Mouse (Mus musculus): Measurements from ENCODE around the gene Papola. TPM values are rescaled to one million over a fixed set of nuclear protein-coding genes. Genes with fewer than 3 reads are reported as not detected.

The Papola gene
- polyA plus RNA-seq, 1 experiment from 2014 or later, result 151 TPM

DNA sequence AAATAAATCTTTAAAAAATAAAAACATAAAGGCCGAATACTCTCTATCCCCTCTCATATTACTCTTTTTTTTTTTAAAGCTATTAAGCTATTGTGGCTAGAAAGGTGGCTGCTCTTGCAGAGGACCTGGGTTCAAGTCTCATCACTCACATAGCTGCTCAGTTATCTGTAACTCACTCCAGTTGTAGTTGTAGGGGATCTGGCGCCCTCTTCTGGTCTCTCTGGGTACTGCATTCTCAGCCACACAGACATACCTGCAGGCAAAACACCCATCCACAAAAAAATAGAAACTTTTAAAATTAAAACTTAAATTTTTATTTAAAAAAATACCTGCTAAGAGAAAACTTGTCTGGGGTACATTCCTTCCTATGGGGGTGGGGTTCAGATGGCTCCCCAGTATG lies 88.8 kb downstream of the Papola start:
- Histone ChIP-seq H3K9me3 (no peaks in the 10 kb centered on the region), H3K27ac (replicated peaks) (no peak overlapping the region), H3K4me2 (no peak overlapping the region), H3K9ac (no peak overlapping the region), H3K4me1 (replicated peaks) (peaks cover 20% of the 10 kb centered on the region), H3K4me3 (no peak overlapping the region), H3K36me3 (no peaks in the 10 kb centered on the region), H3K27me3 (0 out of 2 replicates have a peak, but pooled peaks cover 12% of the 10 kb centered on the region)
- 53% methylated on average over 2 of the region's 2 CpGs for WGBS
- ATAC-seq (ENCODE audit: low FRiP score, low read depth), result no peak

DNA sequence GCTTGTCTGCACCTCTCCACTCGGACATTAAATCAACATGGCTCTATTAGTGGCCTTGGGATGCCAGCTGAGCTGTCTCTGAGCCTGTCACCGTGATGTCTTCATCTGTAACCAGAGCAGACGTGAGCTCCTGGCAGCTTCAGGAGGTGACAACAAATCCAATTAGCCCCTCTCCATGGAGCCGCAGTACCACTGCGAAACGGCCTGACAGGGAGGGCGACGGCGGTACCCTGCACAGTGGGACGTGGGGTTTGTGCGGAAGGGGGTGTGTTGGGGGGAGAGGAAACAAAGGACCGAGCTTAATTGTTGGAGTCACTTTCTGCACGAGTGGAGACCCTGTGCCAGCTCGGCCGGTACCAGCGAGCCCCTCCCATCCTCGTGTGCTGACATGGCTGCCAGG lies 90.6 kb downstream of the Papola start:
- Histone ChIP-seq H3K9me3 (no peaks in the 10 kb centered on the region), H3K36me3 (no peaks in the 10 kb centered on the region), H3K9ac (no peak overlapping the region), H3K27ac (replicated peaks) (no peak overlapping the region), H3K4me3 (no peak overlapping the region), H3K4me1 (replicated peaks) (peaks cover 20% of the 10 kb centered on the region), H3K27me3 (0 out of 2 replicates have a peak, but pooled peaks cover 8% of the 10 kb centered on the region), H3K4me2 (peak overlapping the region; percentile 31; the same call in 1 of the 2 replicates)
- WGBS, result 8% methylated on average over 17 of the region's 17 CpGs
- peak; percentile 87 for ATAC-seq (ENCODE audit: low FRiP score, low read depth)

DNA sequence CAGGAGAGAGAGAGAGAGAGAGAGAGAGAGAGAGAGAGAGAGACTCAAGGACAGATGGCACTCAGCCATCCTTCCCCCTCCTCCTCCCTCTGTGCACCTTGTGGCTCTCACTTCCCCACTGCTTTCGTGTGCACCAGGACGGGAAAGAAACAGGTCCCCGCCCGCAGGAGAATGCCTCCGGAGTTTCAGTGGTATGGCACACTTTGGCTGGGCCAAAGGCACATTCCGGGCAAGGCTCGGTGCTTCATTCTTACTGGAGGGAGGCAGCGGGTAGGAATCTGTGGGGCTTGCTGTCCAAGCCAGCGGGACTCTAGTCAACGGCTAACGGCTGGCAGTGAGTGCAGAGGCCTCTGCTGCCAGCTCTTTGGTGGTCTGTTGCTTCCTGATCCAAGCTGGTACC lies 92.0 kb downstream of the Papola start:
- no peaks in the 10 kb centered on the region for H3K9me3 ChIP-seq
- ATAC-seq (ENCODE audit: low FRiP score, low read depth), result no peak
- H3K4me3 ChIP-seq, result no peak overlapping the region
- no peaks in the 10 kb centered on the region for H3K36me3 ChIP-seq
- WGBS, result 60% methylated on average over 11 of the region's 11 CpGs
- H3K4me2 ChIP-seq, result no peak overlapping the region
- H3K27ac ChIP-seq (replicated peaks), result peak overlapping the region; percentile 27
- H3K27me3 ChIP-seq, result no peaks in the 10 kb centered on the region
- H3K9ac ChIP-seq, result no peak overlapping the region
- peaks cover 20% of the 10 kb centered on the region for H3K4me1 ChIP-seq (replicated peaks)

DNA sequence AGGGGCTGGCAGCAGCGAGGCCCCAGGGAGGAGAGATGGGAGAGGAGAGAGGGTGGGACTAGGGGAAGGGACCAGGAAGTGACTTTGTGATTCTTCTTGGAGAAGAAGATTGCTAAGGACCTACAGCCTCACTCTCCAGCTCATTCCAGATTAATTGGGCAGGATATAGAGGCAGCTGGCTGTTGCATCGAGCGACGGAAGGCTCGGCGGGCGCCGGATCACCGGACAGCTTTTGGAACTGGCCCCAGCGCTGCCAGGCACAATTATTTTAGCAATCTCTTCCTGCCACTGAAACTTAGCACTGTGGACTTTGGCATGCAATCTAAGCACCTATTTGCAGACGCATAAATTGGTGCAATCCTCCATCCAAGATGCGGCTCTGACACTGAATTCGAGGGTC lies 92.4 kb downstream of the Papola start:
- H3K4me2 ChIP-seq, result no peak overlapping the region
- peak overlapping the region; percentile 27; the same call in 1 of the 2 replicates for H3K27ac ChIP-seq (replicated peaks)
- no peaks in the 10 kb centered on the region for H3K36me3 ChIP-seq
- H3K9me3 ChIP-seq, result no peaks in the 10 kb centered on the region
- peaks cover 20% of the 10 kb centered on the region for H3K4me1 ChIP-seq (replicated peaks)
- H3K9ac ChIP-seq, result no peak overlapping the region
- WGBS, result 76% methylated on average over 13 of the region's 13 CpGs
- no peak overlapping the region for H3K4me3 ChIP-seq
- no peaks in the 10 kb centered on the region for H3K27me3 ChIP-seq
- ATAC-seq (ENCODE audit: low FRiP score, low read depth), result no peak

DNA sequence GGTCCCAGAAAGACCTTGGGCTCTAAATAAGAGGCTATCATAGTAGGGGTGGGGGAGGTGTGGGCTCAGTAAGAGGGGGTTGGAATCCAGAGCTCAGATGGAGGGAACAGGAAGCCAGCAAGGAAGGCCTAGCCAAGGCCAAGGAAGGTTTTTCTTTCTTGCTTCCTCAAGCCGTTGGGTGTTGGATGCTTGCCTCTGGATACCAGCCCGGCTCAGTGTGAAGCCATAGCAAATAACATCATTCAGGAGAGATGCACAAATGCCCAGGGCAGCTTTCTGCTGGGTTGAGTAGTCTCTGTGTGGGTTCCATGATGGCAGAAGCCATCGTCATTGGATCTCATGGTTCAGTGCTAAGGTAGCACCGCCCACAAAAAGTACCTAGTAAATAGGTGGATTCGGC lies 94.3 kb downstream of the Papola start:
- H3K4me3 ChIP-seq, result no peak overlapping the region
- no peak overlapping the region for H3K9ac ChIP-seq
- no peak for ATAC-seq (ENCODE audit: low FRiP score, low read depth)
- no peak overlapping the region for H3K27ac ChIP-seq (replicated peaks)
- WGBS, result 94% methylated on average over 5 of the region's 5 CpGs
- H3K4me2 ChIP-seq, result no peak overlapping the region
- no peaks in the 10 kb centered on the region for H3K27me3 ChIP-seq
- peaks cover 20% of the 10 kb centered on the region for H3K4me1 ChIP-seq (replicated peaks)
- no peaks in the 10 kb centered on the region for H3K36me3 ChIP-seq
- no peaks in the 10 kb centered on the region for H3K9me3 ChIP-seq

DNA sequence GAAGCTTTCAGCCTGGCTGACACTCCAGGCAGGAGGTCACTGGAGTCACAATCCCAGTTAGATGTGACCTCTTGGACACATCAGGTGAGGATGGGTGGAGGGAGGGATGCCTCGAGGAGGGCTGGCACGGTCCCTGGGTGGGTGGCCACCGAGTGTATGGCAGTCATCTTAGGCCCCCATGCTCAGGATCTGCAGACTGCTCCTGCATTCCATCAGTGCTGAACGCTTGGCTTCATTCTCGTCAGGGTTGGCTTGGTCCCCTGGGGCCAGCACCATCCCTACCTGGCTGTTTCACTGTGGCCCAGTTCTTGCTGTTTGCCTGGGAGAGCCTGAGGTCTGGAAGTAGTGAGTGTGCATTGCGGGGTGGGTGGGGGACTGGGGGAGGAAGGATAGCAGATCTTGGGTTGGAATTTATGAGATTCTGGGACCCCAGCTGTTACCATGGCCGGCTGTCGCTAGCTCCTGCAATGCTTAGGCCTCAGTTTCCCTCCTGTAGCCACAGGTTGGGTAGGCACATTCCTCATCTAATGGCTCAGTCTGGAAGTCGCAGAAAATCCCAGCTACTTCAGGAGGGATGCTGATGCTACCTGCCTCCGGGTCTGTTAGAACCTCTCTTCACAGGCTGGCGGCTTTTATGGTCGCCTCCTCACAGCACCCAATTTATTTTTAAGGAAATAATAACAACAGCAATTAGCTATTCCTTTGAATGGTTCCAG lies 99.5 kb downstream of the Papola start:
- Histone ChIP-seq H3K27me3 (no peaks in the 10 kb centered on the region), H3K4me2 (no peak overlapping the region), H3K9ac (no peak overlapping the region), H3K27ac (replicated peaks) (no peak overlapping the region), H3K36me3 (no peaks in the 10 kb centered on the region), H3K9me3 (no peaks in the 10 kb centered on the region), H3K4me3 (no peak overlapping the region), H3K4me1 (replicated peaks) (peaks cover 12% of the 10 kb centered on the region; the same call in 1 of the 2 replicates)
- no peak for ATAC-seq (ENCODE audit: low FRiP score, low read depth)
- WGBS, result 81% methylated on average over 12 of the region's 12 CpGs

DNA sequence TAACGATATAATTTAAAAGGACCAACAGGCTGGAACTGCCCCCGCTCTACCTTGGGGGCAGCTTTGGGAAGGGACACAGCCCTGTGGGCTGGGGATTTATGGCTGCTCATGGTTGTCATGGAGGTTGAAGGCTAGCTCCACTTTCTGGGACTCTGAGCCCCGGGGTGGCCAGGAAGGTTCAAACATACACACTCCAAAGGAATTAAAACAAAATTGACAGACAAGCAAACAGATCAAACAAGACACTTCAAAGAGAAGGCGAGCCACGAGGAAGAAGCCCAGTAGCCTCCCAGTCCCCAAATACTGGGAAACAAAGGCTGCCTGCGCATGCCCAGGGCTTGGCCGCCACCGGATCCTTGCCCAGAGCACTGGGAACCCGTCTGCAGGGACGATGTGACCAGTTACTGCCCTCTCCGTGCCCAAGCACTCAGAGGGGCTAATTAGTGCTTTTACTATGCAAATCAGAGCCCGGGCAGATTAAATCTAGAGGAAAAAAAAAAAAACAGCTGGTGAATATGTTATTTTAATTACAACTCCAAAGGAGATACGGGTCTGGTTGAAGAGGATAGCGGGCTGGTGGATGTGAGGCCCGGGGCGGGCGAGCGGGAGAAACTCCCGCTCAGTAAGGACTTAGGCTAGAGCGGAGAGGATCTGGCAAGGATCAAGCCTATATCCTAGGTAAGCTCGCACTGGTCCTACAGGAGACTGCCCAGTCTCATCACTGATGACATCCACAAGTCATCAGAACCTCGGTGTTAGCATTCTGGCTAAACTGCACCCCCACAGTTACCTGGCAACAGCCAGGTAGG lies 100.2 kb downstream of the Papola start:
- H3K9me3 ChIP-seq, result no peaks in the 10 kb centered on the region
- WGBS, result 31% methylated on average over 22 of the region's 22 CpGs
- ATAC-seq (ENCODE audit: low FRiP score, low read depth), result no peak

More for the DNA sequence above, 100.2 kb downstream of the Papola start:
- Histone ChIP-seq H3K4me3 (no peak overlapping the region), H3K4me1 (replicated peaks) (peaks cover 12% of the 10 kb centered on the region; the same call in 1 of the 2 replicates), H3K27me3 (no peaks in the 10 kb centered on the region), H3K9ac (no peak overlapping the region), H3K4me2 (peak overlapping the region; percentile 24; the same call in 1 of the 2 replicates), H3K36me3 (no peaks in the 10 kb centered on the region), H3K27ac (replicated peaks) (no peak overlapping the region)

Small RNAs within 50 kb of the gene (microRNA-seq; reads per million reads assigned to microRNA genes)
- 2.0 reads per million for gene Gm22120

Other genes starting within 250 kb of the Papola start
- 2.1 TPM in 2 replicates for gene Bdkrb2, start 221.5 kb upstream of the Papola start, polyA plus RNA-seq (2015; fragmentation: Nextera tagmentation; extraction: Ambion mirVana)
- gene Bdkrb1, start 181.6 kb upstream of the Papola start, polyA plus RNA-seq (2015; fragmentation: Nextera tagmentation; extraction: Ambion mirVana), result 0.39 and 0.42 TPM in 2 replicates
- 28.5 and 32.1 TPM in 2 replicates for gene Gskip, start 99.9 kb upstream of the Papola start, polyA plus RNA-seq (2015; fragmentation: Nextera tagmentation; extraction: Ambion mirVana)
- 13.0 and 13.6 TPM in 2 replicates for gene Atg2b, start 99.5 kb upstream of the Papola start, polyA plus RNA-seq (2015; fragmentation: Nextera tagmentation; extraction: Ambion mirVana)
- gene Ak7, start 78.7 kb upstream of the Papola start, polyA plus RNA-seq (2015; fragmentation: Nextera tagmentation; extraction: Ambion mirVana), result 1.9 and 2.5 TPM in 2 replicates
- gene Vrk1, start 225.5 kb downstream of the Papola start, polyA plus RNA-seq (2015; fragmentation: Nextera tagmentation; extraction: Ambion mirVana), result 30.6 and 31.8 TPM in 2 replicates

Data from hindbrain, embryonic 15.5 days (tissue).